Mouse (Mus musculus): ENCODE data around the gene Mrpl32. TPM values are rescaled to one million over a fixed set of nuclear protein-coding genes. Genes with fewer than 3 reads are reported as not detected.

The Mrpl32 gene
- 148 TPM for polyA plus RNA-seq (2014; fragmentation: Illumina TruSeq; extraction: RNeasy Lipid Tissue Mini Kit (QIAGEN cat#74804); ENCODE audit: low read depth, low replicate concordance)

DNA sequence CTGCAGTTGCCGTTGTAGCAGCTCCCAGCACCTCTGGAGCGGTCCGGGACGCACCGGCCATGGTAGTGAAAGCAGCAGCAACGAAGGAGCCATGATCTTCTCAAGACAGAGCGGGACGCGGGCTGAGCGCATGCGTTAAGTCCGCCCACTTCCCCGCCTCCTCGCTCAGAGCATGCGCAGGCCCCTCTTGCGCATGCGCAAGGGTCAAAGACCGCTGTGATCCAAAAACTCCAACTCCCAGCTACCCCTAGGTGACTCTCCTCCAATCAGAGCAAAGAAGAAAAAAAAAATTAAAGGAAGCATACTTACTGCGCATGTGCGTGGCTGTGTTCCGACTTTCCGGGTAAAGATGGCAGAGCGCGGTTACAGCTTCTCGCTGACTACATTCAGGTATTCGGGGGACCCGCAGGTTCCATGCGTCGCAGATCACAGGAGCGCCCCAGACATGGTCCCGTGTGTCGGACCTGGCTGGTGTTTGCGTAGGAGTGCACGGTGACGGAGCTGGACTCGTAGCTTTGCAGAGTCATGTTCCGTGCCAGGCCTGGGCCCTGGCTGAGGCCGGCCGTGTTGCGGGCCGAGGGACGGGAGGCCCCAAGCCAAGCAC, at the start of gene Mrpl32, which contains the start of gene Psma2:
Mrpl32 (minus strand) TSS at position 240 of the 604 bp plus-strand sequence.
Psma2 (plus strand) TSS at position 315 of the 604 bp plus-strand sequence.

GRCm38 (mm10) chr13:14629726-14630641, 17.0 kb upstream of the Mrpl32 start, which contains the start of gene AW209491:
Gene AW209491 (plus strand): TSS chr13:14630154.

Other genes with a start within 250 kb of the Mrpl32 start
- 0.50 TPM for gene Hecw1, start 89.9 kb downstream of the Mrpl32 start, polyA plus RNA-seq (2014; fragmentation: Illumina TruSeq; extraction: RNeasy Lipid Tissue Mini Kit (QIAGEN cat#74804); ENCODE audit: low read depth, low replicate concordance)
- 116 TPM for gene Psma2, start 75 bp upstream of the Mrpl32 start, polyA plus RNA-seq (2014; fragmentation: Illumina TruSeq; extraction: RNeasy Lipid Tissue Mini Kit (QIAGEN cat#74804); ENCODE audit: low read depth, low replicate concordance)
- gene AW209491, start 17.0 kb upstream of the Mrpl32 start, polyA plus RNA-seq (2014; fragmentation: Illumina TruSeq; extraction: RNeasy Lipid Tissue Mini Kit (QIAGEN cat#74804); ENCODE audit: low read depth, low replicate concordance), result 16.3 TPM

All from sigmoid colon, adult 10 weeks (tissue).